Mouse (Mus musculus) cerebellum, postnatal 4 days (tissue): ENCODE measurements around the gene Comt.

Source experiments
- DNase-seq, 2 experiments: peaks; one replicate each; pipeline ENCODE4 v3.0.0; 2022; ENCODE audit warnings: low spot score in 2 of 2, mixed read lengths in 1 of 2

Comt gene

DNA sequence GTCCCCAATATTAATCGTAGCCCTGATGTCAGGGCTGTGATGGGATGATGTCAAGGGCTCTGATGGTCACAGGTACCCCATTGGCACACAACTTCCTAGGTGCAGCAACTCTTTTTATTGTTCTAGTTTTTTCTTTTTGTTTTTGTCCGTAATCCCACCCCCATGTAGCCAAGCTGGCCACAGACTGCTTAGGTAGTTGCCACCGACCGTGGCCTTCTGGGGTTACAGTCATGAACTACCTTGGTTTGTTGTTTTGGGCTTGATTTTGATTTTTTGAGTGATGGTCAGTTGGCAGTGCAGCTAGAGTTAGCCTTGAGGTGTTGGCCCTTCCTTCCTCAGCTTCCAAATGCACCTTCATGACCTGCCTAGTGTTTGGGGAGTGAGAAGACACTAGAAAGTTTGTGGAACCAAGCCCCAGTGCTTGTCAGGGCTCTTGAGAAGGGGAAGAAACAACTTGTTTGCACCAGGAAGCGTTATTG lies at the start of gene Comt:
Gene Comt, minus strand, starts transcription at position 51 of the 479 bp plus-strand sequence.
- no peak for DNase-seq

GRCm38 (mm10) chr16:18474021-18474420 lies 47.4 kb upstream of the Comt start:
- no peak for DNase-seq

DNA sequence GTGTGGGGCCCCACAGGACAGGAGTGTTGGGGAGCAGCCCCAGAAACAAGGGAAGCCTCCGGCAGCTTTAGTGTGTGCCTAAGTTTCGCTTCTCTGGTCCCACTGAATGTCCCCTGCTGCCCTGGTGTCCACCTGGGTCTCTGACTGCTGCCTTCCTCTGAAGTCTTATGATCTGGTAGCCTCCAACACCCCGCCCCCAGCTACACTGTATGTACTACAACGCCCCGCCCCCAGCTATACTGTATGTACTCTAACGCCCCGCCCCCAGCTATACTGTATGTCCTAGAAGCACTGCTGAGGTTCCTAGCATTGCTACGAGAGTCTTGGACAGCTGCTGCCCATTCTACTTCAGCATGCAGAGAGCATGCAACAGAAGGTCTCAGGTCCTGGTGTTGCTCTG lies 46.3 kb upstream of the Comt start:
- DNase-seq: no peak

- no peak for DNase-seq
These were observed 45.8 kb upstream of the Comt start for GRCm38 (mm10) chr16:18472416-18472815.

DNA sequence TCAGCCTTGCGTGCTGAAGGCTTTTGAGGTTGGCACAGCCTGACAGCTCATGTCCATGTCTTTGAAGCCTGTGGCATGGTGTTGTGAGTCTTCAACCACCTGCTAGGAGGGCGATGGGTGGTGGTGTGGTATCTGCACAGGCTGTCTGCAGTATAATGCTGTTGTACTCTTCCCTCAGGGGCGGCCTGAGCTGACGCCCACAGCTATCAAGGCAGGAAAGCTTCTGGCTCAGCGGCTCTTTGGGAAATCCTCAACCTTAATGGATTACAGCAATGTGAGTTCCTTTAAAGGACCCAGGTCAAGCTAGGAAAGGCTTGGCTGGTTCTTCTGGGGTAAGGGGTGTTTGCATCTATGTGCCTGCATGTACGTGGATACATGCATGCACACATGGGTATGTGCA lies 45.3 kb upstream of the Comt start:
- no peak for DNase-seq

- no peak for DNase-seq
These were observed 44.8 kb upstream of the Comt start for GRCm38 (mm10) chr16:18471381-18471955.

DNA sequence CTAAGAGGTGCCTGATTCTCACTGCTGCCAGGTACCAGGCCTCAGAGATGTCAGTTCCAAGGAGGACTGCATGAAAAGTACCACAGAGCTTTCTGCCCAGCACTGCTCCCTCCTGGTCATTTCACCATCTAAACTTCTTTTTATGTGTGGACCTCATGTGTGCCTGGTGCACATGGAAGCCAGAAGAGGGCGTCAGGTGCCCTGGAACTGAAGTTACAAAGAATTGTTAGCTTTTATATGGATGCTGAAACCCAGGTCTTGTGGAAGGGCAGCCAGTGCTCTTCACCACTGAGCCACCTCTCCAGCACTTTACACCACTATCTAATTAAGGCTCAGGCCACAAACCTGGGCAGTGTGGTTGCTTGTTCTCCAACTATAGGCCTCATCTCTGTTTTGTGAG lies 44.2 kb upstream of the Comt start:
- DNase-seq: no peak

- no peak for DNase-seq
These were observed 37.6 kb upstream of the Comt start for GRCm38 (mm10) chr16:18464271-18464670.

GRCm38 (mm10) chr16:18462598-18462997 lies 35.9 kb upstream of the Comt start:
- DNase-seq: no peak

GRCm38 (mm10) chr16:18462031-18462430 lies 35.4 kb upstream of the Comt start:
- DNase-seq: no peak

DNA sequence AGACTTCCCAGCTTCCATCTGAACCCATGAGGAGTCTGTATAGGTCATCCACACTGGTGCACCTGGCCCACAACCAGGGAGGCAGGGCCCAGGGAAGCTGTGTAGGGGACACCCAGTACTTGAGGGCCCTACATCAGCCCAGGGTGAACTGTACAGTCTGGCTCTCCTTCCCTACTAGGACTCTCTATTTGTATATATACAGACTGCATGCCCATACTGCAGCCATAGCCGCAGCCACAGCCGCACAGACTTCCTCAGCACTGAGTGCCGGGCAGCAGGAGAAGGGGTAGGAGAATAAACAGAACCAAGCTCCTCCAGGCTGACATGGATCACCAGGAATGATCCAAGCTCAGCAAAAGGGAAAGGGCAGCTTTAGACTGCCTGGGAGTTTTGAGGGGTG lies 34.2 kb upstream of the Comt start:
- no peak for DNase-seq

GRCm38 (mm10) chr16:18459955-18460370 lies 33.3 kb upstream of the Comt start:
- DNase-seq: no peak

DNA sequence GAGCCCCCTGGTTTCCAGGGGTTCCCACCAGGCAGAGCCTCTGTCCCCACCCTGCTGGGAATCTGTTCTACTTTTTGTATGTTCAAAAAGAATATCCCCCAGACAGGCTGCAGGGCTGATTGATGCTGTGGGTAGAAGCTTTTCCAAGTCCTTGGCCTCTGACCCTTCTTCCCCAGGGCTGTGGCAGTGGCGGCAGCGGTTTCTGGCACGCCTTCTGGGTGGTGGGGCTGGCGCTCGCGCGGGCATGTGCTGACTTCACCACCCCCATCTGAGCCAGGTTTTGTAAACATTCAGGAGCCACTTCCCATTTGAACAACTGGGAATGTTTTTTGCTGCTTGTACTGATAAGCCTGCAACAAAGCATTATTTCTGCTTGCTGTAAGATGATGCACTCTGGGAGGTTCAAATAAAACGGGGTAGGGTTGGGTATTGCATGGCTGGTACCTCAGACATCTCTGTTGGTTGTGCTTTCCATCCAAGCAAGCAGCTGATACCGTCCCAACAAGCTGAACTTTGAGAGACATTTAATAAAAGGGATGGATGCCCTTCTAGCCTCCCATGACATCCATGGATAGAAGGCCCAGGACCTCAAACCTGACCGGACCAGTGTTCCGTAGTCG lies 32.8 kb upstream of the Comt start:
- DNase-seq: no peak

DNA sequence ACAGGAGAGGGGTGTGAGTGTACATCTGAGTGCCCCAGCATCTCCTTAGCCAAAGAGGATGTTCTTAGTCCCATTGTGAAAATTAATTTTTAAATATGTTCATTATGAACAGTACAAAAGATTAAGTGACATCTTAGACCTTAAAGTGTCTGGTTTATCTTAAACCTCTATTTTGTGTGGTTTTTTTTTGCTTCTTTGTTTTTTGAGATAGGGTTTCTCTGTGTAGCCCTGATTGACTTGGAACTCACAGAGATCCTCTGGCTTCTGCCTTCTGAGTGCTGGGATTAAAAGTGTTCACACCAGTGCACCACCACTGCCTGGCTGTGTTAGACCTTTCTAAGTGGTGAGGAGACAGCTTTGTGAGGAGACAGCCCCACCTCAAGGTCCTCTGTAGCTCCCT lies 32.0 kb upstream of the Comt start:
- DNase-seq: no peak

DNA sequence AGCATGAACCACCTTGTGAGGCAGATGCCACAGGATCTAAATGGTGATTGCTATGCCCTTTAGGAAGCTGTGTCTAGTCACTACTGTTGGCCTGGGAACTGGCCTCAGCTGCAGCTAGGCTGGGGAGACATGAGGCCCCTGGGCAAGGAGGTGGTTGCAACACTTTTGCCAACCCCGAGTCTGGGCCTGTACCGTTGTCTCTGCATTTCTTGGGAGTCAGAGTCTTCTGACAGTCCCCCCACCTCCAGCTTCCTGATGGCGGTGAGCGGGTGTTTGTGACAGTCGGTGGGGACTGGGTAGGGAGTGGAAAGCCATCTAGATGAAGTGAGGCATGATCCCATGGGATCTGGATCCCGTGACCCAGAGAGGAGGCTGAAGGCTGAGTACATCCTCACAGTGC lies 28.8 kb upstream of the Comt start:
- DNase-seq: no peak

DNA sequence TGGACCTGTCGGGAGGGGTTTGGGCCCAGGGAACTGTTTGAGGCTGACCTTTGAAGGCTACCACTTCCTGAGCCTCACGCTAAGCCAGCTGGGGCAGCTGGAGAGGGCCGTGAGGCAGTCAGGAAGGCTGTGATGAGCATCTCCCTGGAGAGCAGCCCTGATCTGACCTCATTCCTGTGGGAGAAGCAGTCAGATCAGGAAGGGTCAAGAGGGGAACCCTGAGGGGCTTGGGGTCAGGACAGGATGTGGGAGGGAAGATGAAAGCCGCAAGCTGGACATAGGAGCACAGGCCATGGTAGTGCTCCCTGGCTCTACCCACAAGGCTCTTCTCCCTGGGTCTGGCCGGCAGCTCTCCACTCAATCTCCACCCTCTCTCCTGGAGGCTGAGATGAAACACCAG lies 27.2 kb upstream of the Comt start:
- DNase-seq: no peak

DNA sequence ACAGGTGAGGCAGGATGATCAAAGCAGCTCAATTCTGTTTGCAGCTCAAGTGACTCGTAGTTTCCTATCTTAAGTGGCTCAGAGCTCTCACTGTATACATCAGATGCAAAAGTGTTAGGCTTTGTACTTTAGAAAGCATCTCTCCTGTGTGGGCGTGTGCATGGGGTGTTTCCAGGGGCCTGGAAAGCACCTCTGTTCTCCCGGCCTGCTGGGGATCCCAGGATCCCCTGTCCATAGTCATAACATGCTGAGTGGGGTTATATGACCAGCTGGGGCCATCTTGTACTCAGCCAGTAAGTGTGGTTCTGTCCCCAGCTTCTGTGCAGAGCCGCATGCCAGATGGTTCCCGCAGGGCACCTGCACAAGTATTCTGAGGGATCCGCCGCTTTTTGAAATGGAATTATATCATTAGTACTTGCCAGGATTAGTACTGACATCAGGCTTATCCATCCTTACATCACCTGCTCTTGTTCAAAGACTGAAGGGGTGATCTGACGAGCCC lies 25.8 kb upstream of the Comt start:
- DNase-seq: no peak

DNA sequence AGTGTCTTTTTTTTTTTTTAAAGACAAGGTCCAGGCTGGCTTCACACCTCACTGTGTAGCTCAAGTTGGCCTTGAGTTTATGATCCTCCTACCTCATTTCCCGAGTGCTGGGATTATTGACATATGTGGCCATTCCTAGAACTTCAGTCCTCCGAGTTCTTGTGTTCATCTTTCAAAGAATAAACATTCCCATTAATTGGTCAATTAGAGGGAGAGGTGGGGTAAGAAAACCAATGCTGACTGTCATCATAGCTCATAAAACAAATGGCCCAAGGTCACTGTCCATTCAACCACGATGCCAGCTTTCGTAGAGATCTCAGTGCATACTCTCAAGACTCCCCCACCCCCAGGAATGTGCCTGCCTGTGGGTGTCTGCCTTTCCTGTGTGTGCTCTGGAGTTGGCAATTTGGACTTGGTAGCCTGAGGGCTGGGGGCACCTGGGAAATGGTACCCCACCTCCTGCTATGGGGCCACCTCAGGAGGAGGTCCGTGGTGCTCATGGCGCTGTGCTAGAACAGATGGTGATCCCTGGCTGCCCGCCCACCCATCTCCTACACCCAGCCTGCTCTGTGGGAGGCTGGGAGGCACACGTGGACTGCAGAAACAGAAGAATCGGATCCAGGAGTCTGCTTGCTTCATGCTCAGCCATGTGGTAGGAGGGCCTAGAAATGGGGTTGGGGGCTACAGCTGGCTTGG lies 25.0 kb upstream of the Comt start:
- DNase-seq: peak in 1 of 2 experiments; percentile 18

DNA sequence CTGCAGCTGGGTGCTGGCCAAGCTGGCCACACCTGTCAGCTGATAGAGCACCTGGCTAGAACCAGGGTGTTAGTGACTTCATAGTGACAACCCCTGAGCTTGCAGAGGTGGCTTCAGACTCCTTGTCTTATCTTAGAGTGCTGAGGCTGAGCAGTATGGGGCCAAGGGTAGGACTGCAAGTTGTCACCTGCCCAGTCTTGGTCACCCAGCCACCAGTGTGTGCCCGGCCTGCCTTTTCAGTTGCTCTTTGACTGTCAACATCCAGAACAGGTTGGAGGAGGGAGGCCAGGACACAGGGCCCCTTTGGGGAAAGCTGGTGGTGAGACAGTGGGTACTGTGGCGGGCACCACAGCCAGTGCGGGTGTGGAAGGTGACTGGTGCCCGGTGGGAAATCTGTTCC lies 22.4 kb upstream of the Comt start:
- DNase-seq: no peak

- no peak for DNase-seq
These were observed 21.5 kb upstream of the Comt start for GRCm38 (mm10) chr16:18448104-18448503.

DNA sequence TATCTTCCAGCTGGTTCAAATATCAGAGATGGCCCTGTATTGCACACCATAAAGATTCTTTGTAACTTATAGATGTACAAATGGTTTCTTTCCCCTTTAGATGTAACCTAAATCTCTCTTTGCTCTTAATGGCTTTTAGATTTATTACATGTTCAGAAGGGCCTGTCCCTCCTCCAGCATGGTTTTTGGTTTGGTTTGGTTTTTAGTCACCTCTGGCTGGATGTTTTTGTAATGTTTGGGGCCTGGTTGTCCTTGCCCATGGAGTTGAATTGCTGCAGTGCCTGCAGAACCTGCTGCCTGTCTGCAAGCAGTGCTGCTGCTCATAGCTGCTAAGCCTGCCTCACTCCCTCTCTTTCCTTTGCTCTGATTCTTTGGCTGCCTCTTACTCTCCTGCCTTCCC lies 20.6 kb upstream of the Comt start:
- DNase-seq: no peak

- DNase-seq: peak; percentile 98 to 99
These were observed 16.8 kb upstream of the Comt start for GRCm38 (mm10) chr16:18443385-18443841.

DNA sequence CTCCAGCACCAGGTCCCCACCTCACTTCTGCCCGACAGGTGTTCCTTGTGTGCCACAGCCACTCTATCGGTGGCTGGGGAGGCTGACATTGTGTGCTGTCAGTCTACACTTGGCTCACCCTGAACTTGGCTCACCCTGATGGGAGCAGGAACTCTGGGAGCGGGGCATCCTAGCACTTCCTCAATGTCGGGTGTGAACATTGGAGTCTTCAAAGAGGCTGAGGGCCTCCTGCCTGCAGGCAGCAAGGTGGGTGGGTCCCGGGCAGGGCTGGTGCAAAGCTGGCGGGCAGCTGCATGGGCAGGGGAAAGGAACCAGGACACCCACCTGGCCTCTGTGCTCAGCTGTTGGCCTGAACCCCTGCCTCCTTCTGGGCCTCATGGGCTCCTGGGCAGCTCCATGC lies 9.5 kb upstream of the Comt start:
- no peak for DNase-seq
